Mouse (Mus musculus) lung, postnatal 0 days (tissue): Measurements from ENCODE around the gene Hectd4.
"Not testable (repeated sequence)": the region's sequence is repeated elsewhere in the genome, so short reads cannot be mapped to it uniquely, and the experiment has no call there.

Experiments
- CTCF ChIP-seq: IDR thresholded peaks from 2 replicates; pipeline ENCODE4 v1.5.1; 2016; ENCODE audit warnings: antibody characterized with exemption, mild to moderate bottlenecking
- EP300 ChIP-seq: IDR thresholded peaks from 2 replicates; pipeline ENCODE4 v1.6.1; 2016; ENCODE audit warnings: antibody characterized with exemption, mild to moderate bottlenecking, control low read depth

GRCm38 (mm10) chr5:121227330-121227729 is 7.3 kb downstream of the Hectd4 start:
- TF ChIP-seq CTCF, EP300: not testable (repeated sequence)
